Mouse (Mus musculus) NIH3T3 (cell line): ENCODE data around the gene Gm9780.
"Not testable (repeated sequence)": the region's sequence is repeated elsewhere in the genome, so short reads cannot be mapped to it uniquely, and the experiment has no call there.

Source experiments
- DNase-seq: peaks from one replicate; pipeline ENCODE4 v3.0.0-alpha.2; 2012; ENCODE audit warnings: low read depth

Gm9780 gene

GRCm38 (mm10) chr14:26042611-26043010 is at the start of gene Gm9780:
Gene Gm9780 (minus strand): TSS chr14:26042711.
- DNase-seq: not testable (repeated sequence)

- not testable (repeated sequence) for DNase-seq
Observed at GRCm38 (mm10) chr14:26081997-26082396, 39.5 kb upstream of the Gm9780 start, which contains the start of gene Cphx3. Gene Cphx3 (plus strand): TSS chr14:26082297.

- not testable (repeated sequence) for DNase-seq
Observed at GRCm38 (mm10) chr14:26081216-26081615, 38.7 kb upstream of the Gm9780 start, which contains the start of gene Cphx2. Gene Cphx2 (plus strand): TSS chr14:26081516.

GRCm38 (mm10) chr14:26076620-26077390 is 34.3 kb upstream of the Gm9780 start:
- DNase-seq: not testable (repeated sequence)

- DNase-seq: not testable (repeated sequence)
Observed at GRCm38 (mm10) chr14:26067325-26067633, 24.8 kb upstream of the Gm9780 start, which contains the start of gene Tmem254c. Gene Tmem254c (minus strand): TSS chr14:26067355.

GRCm38 (mm10) chr14:26066574-26067324 is 24.2 kb upstream of the Gm9780 start:
- DNase-seq: not testable (repeated sequence)

GRCm38 (mm10) chr14:26059362-26059761 is 16.9 kb upstream of the Gm9780 start:
- DNase-seq: not testable (repeated sequence)

GRCm38 (mm10) chr14:26058184-26058583 is 15.7 kb upstream of the Gm9780 start:
- DNase-seq: not testable (repeated sequence)

GRCm38 (mm10) chr14:26048767-26049166 is 6.3 kb upstream of the Gm9780 start:
- not testable (repeated sequence) for DNase-seq

GRCm38 (mm10) chr14:26047026-26047425 is 4.5 kb upstream of the Gm9780 start:
- DNase-seq: not testable (repeated sequence)

GRCm38 (mm10) chr14:26045007-26045406 is 2.5 kb upstream of the Gm9780 start:
- not testable (repeated sequence) for DNase-seq

- not testable (repeated sequence) for DNase-seq
Observed at GRCm38 (mm10) chr14:26035439-26035838, 7.1 kb downstream of the Gm9780 start.

- not testable (repeated sequence) for DNase-seq
Observed at GRCm38 (mm10) chr14:26034364-26034763, 8.1 kb downstream of the Gm9780 start.

- DNase-seq: not testable (repeated sequence)
Observed at GRCm38 (mm10) chr14:26025653-26026052, 16.9 kb downstream of the Gm9780 start.

- DNase-seq: not testable (repeated sequence)
Observed at GRCm38 (mm10) chr14:26022831-26023230, 19.7 kb downstream of the Gm9780 start.

- DNase-seq: not testable (repeated sequence)
Observed at GRCm38 (mm10) chr14:26021555-26021954, 21.0 kb downstream of the Gm9780 start.

- not testable (repeated sequence) for DNase-seq
Observed at GRCm38 (mm10) chr14:26016414-26016813, 26.1 kb downstream of the Gm9780 start.

GRCm38 (mm10) chr14:26007462-26007861 is 35.0 kb downstream of the Gm9780 start:
- not testable (repeated sequence) for DNase-seq

GRCm38 (mm10) chr14:25981880-25982279 is 60.6 kb downstream of the Gm9780 start:
- not testable (repeated sequence) for DNase-seq

GRCm38 (mm10) chr14:25979242-25979941 is 63.1 kb downstream of the Gm9780 start:
- not testable (repeated sequence) for DNase-seq

- DNase-seq: not testable (repeated sequence)
Observed at GRCm38 (mm10) chr14:25978371-25979241, 63.9 kb downstream of the Gm9780 start, which contains the start of gene Duxbl1. Gene Duxbl1 (plus strand): TSS chr14:25978577.
